Mouse (Mus musculus): ENCODE results near the gene Abtb2. TPM values are rescaled to one million over a fixed set of nuclear protein-coding genes. Genes with fewer than 3 reads are reported as not detected.

Abtb2 gene
- polyA plus RNA-seq (2017; shearing (Covaris generic)) = 87.2 TPM

DNA sequence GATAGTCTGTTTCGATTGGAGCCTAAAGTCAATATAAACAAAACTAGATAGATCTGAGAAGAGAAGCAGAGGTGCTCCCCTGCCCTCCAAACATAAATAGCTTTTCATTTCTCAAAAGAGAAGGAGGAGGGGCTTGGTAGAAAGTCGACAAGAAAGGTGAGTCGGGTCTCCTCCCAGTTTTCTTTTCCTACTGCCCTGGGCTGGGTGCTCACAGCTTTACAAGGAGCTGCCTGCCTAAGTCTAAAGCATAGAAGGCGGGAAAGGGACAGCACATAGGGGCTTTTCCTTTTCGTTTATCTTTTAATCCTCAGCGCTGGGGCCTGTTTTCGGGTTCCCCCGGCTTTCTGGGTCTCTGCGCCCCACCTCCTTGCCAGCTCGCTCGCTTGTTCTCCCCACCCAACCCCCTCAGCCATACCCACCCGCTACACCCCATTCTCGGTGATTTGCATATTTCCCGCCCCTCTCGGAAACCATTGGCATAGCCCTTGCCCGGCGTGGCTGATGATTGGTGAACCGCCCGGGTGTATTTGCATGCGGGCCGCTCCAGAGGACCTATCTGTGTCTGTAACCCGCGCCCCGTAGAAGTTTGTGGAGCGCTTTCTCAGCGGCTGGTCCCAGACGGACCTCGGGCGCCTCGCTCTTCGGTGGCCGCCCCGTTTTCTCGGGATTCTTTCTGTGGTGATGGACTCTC, at the start of gene Abtb2:
Gene Abtb2, plus strand, starts transcription at position 579 of the 691 bp plus-strand sequence.

GRCm38 (mm10) chr2:103760906-103761716, 195.0 kb downstream of the Abtb2 start, which contains the start of gene Nat10:
TSS of gene Nat10 (minus strand) at chr2:103761270.

Other genes with a start within 250 kb of the Abtb2 start
- not detected for gene Elf5, start 154.6 kb upstream of the Abtb2 start, polyA plus RNA-seq (2017; shearing (Covaris generic))
- 59.8 TPM for gene Cat, start 81.2 kb upstream of the Abtb2 start, polyA plus RNA-seq (2017; shearing (Covaris generic))
- 36.9 TPM for gene Nat10, start 195.0 kb downstream of the Abtb2 start, polyA plus RNA-seq (2017; shearing (Covaris generic))
- 219 TPM for gene Caprin1, start 231.3 kb downstream of the Abtb2 start, polyA plus RNA-seq (2017; shearing (Covaris generic))